Mouse (Mus musculus): ENCODE data around the gene Rpl23. TPM values are rescaled to one million over a fixed set of nuclear protein-coding genes. Genes with fewer than 3 reads are reported as not detected.

The Rpl23 gene
- total and polyA plus RNA-seq, 3 experiments: 921 to 2,072 TPM; not detected in 1

DNA sequence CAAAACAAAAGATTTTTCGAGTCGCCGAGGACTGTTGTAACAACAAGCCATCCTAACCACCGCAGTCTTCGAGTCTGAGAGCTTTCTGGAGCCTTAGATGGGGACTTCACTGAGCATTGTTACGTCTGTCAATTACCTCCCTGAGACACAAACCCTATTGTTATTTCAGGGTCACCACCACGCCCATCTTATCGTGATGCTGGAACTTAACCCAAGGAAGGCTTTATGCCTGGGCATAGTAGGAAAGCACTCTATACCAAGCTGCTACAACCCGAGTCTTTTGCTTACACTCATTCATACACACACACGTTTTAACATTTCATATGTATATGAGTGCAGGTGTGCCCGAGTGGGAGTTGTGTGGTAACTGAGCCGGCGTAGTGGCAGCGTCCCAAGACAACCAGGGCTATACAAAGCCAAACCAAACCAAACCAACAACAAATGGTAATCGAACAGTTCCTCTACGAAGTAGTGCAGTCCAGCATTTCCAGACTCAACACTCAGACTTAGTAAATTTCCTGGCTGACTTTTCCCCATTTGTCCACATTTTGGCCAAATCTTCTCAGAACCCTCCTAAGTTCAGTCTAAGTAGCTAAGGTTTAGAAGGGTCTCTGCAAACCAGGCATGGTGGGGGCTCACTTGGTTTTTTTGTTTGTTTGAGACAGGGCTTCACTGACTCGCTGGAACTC, 6.3 kb downstream of the Rpl23 start, which contains the start of gene 1700001P01Rik:
1700001P01Rik (minus strand) TSS at position 111 of the 689 bp plus-strand sequence.
- Histone ChIP-seq H3K4me1 (ENCODE audit: control insufficient read depth in 1 of 2, insufficient read depth in 2 of 2, low read length in 2 of 2) (peaks cover 0 to 10% of the 10 kb centered on the region in 2 experiments; a peak in 2 of 4 replicates), H3K79me2 (ENCODE audit: control insufficient read depth, insufficient read depth, low read length, poor library complexity) (peaks cover 22% of the 10 kb centered on the region), H3K27ac (ENCODE audit: control insufficient read depth, low read depth, low read length) (peak within 1 kb of the TSS; percentile 1), H3K27me3 (ENCODE audit: control insufficient read depth in 1 of 2, insufficient read depth in 2 of 2, low read length in 2 of 2) (no peaks in the 10 kb centered on the region), H3K36me3 (ENCODE audit: control insufficient read depth in 1 of 2, insufficient read depth in 2 of 2, low read length in 2 of 2) (peaks cover 27 to 32% of the 10 kb centered on the region in 2 experiments), H3K9me3 (replicated peaks; ENCODE audit: insufficient read depth, low read length) (no peaks in the 10 kb centered on the region), H3K4me3 (ENCODE audit: control insufficient read depth in 1 of 2, insufficient read depth in 1 of 2, low read depth in 2 of 2, low read length in 2 of 2) (no peak within 1 kb of the TSS), H3K9ac (ENCODE audit: control insufficient read depth, low read depth, low read length, poor library complexity, severe bottlenecking) (no peak within 1 kb of the TSS)
- TF ChIP-seq GATA1 (IDR thresholded peaks at IDR 0.05; ENCODE audit: low read depth, low read length) (peak; percentile 23; the same call in 1 of the 2 replicates), CTCF (IDR thresholded peaks at IDR 0.05 in 2 of 3, conservative IDR thresholded peaks at IDR 0.05 in 1 of 3; ENCODE audit: control insufficient read depth in 1 of 3, insufficient read depth in 1 of 3, low read depth in 2 of 3, low read length in 3 of 3, poor library complexity in 1 of 3, severe bottlenecking in 1 of 3) (no peak), SMC3 (IDR thresholded peaks at IDR 0.05; ENCODE audit: low read depth, low read length) (0 out of 2 replicates have a peak, but pooled peaks have one; percentile 1), USF2 (IDR thresholded peaks at IDR 0.05; ENCODE audit: borderline replicate concordance in 1 of 2, insufficient read depth in 1 of 2, low read depth in 1 of 2, low read length in 2 of 2) (no peak), MEF2A (IDR thresholded peaks at IDR 0.05; ENCODE audit: extremely low read depth, insufficient replicate concordance, low read depth, low read length, poor library complexity, severe bottlenecking) (0 out of 2 replicates have a peak, but pooled peaks have one; percentile 7), POLR2A (IDR thresholded peaks at IDR 0.05; ENCODE audit: control insufficient read depth in 1 of 2, insufficient read depth in 1 of 2, low read depth in 1 of 2, low read length in 2 of 2, poor library complexity in 1 of 2) (peak in 1 of 2 experiments; percentile 27; a peak in 1 of 4 replicates), ZMIZ1 (IDR thresholded peaks at IDR 0.05; ENCODE audit: low read depth, low read length) (peak; percentile 82), POLR2AphosphoS5 (IDR thresholded peaks at IDR 0.05; ENCODE audit: borderline replicate concordance, low read depth, low read length) (0 out of 2 replicates have a peak, but pooled peaks have one; percentile 90)
- DNase-seq (ENCODE audit: low read depth, low spot score): peak; percentile 78

DNA sequence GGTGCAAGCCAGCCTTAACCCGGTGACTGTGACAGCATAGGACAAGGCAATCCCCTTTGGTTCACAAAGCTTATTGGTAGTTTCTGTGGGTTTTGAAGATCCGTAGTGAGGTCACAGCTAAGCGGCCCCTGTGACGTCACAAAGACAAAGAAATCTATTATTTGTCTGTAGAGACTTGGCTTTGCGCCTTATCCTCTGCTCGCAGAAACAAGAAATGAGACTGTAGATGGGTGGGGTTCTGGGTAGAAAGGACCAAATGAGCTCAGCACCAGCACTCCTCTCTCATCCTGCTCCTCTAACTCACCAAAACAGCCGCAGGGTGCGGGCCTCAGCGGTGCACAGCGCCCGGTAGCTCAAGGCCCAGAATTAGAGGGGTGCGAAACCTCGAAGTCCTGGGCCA, 7.1 kb downstream of the Rpl23 start:
- DNase-seq (ENCODE audit: low read depth, low spot score): no peak
- H3K36me3 ChIP-seq (ENCODE audit: control insufficient read depth in 1 of 2, insufficient read depth in 2 of 2, low read length in 2 of 2): peaks cover 20 to 26% of the 10 kb centered on the region in 2 experiments
- TF ChIP-seq MAZ (IDR thresholded peaks at IDR 0.05; ENCODE audit: low read depth, low read length) (no peak), E2F4 (IDR thresholded peaks at IDR 0.05; ENCODE audit: borderline replicate concordance, low read depth, low read length) (no peak), MYB (IDR thresholded peaks at IDR 0.05; ENCODE audit: low read depth, low read length) (no peak), ZKSCAN1 (IDR thresholded peaks at IDR 0.05; ENCODE audit: low read depth, low read length) (no peak)
- H3K9ac ChIP-seq (ENCODE audit: control insufficient read depth, low read depth, low read length, poor library complexity, severe bottlenecking): no peak overlapping the region
- H3K27me3 ChIP-seq (ENCODE audit: control insufficient read depth in 1 of 2, insufficient read depth in 2 of 2, low read length in 2 of 2): no peaks in the 10 kb centered on the region
- no peaks in the 10 kb centered on the region for H3K9me3 ChIP-seq (replicated peaks; ENCODE audit: insufficient read depth, low read length)
- H3K4me1 ChIP-seq (ENCODE audit: control insufficient read depth in 1 of 2, insufficient read depth in 2 of 2, low read length in 2 of 2): peaks cover 0 to 8% of the 10 kb centered on the region in 2 experiments; a peak in 2 of 4 replicates
- peaks cover 14% of the 10 kb centered on the region for H3K79me2 ChIP-seq (ENCODE audit: control insufficient read depth, insufficient read depth, low read length, poor library complexity)
- H3K27ac ChIP-seq (ENCODE audit: control insufficient read depth, low read depth, low read length): no peak overlapping the region
- H3K4me3 ChIP-seq (ENCODE audit: control insufficient read depth in 1 of 2, insufficient read depth in 1 of 2, low read depth in 2 of 2, low read length in 2 of 2): no peak overlapping the region

DNA sequence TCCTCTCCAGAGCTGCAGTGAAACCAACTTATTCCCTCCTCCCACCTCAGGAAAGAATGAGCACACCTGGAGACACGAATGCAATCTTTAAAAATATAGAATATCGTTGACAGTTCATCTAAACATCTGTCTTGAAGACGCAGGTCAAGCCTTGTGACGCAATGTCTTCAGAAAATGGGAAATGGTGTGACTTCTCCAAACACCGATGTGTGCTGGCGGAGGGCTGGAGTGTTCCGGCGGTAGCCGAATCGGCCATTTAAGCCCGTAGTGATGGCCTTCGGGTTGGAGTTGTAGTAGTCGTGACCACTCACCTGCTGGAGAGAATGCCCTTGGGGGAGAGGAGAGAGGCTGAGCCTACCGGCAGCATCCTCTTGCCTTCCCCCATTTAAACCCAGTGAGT, 10.8 kb downstream of the Rpl23 start:
- Histone ChIP-seq H3K9ac (ENCODE audit: control insufficient read depth, low read depth, low read length, poor library complexity, severe bottlenecking) (no peak overlapping the region), H3K79me2 (ENCODE audit: control insufficient read depth, insufficient read depth, low read length, poor library complexity) (no peaks in the 10 kb centered on the region; the same call in 1 of the 2 replicates), H3K27me3 (ENCODE audit: control insufficient read depth in 1 of 2, insufficient read depth in 2 of 2, low read length in 2 of 2) (no peaks in the 10 kb centered on the region), H3K36me3 (ENCODE audit: control insufficient read depth in 1 of 2, insufficient read depth in 2 of 2, low read length in 2 of 2) (no peaks in the 10 kb centered on the region), H3K4me3 (ENCODE audit: control insufficient read depth in 1 of 2, insufficient read depth in 1 of 2, low read depth in 2 of 2, low read length in 2 of 2) (no peak overlapping the region), H3K4me1 (ENCODE audit: control insufficient read depth in 1 of 2, insufficient read depth in 2 of 2, low read length in 2 of 2) (no peaks in the 10 kb centered on the region), H3K9me3 (replicated peaks; ENCODE audit: insufficient read depth, low read length) (no peaks in the 10 kb centered on the region), H3K27ac (ENCODE audit: control insufficient read depth, low read depth, low read length) (no peak overlapping the region)
- TF ChIP-seq CTCF (IDR thresholded peaks at IDR 0.05 in 2 of 3, conservative IDR thresholded peaks at IDR 0.05 in 1 of 3; ENCODE audit: control insufficient read depth in 1 of 3, insufficient read depth in 1 of 3, low read depth in 2 of 3, low read length in 3 of 3, poor library complexity in 1 of 3, severe bottlenecking in 1 of 3) (no peak), BHLHE40 (IDR thresholded peaks at IDR 0.05; ENCODE audit: borderline replicate concordance, low read depth, low read length) (no peak), CHD2 (IDR thresholded peaks at IDR 0.05; ENCODE audit: low read length) (no peak), NRF1 (IDR thresholded peaks at IDR 0.05; ENCODE audit: insufficient read depth, low read depth, low read length, poor library complexity, severe bottlenecking) (no peak), MYB (IDR thresholded peaks at IDR 0.05; ENCODE audit: low read depth, low read length) (no peak), JUND (IDR thresholded peaks at IDR 0.05; ENCODE audit: low read depth, low read length) (no peak)
- DNase-seq (ENCODE audit: low read depth, low spot score): no peak

All from MEL (cell line).